Mouse (Mus musculus): ENCODE measurements around the gene Styk1.

DNA sequence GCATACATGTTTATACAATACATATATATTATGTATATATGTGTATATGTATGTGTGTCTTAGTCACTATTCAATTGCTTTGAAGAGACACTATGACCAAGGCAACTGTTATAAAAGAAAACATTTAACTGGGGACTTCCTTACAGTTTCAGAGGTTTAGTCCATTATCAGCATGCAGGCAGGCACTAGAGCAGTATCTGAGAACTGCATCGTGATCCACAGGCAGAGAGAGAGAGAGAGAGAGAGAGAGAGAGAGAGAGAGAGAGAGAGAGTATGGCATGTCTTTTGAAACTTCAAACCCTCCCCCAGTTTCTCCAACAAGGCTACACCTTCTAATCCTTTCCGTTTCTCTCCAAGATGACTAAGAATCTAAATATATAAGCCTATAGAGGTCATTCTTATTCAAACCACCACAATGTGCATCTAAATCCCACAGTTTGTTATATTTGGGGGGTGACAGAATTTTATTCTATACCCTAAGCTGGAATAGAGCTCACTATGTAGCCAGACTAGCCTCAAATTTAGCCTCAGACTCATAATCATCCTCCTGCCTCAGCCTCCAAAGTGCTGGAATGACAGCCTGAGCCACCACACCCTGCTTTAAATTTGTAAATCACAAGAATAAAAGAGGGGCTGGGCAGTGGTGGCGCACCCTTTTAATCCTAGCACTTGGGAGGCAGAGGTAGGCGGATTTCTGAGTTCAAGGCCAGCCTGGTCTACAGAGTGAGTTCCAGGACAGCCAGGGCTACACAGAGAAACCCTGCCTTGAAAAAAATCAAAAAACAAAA, 40.7 kb upstream of the Styk1 start:
- no peak for TF ChIP-seq CTCF (IDR thresholded peaks at IDR 0.05; ENCODE audit: low read depth, low read length)
- TF ChIP-seq POLR2A (IDR thresholded peaks at IDR 0.05; ENCODE audit: insufficient read depth, low read length), result no peak
- no peak for TF ChIP-seq EP300 (IDR thresholded peaks at IDR 0.05; ENCODE audit: insufficient read depth, low read depth, low read length)

Measured in ES-Bruce4 (cell line).